Comparison of ENCODE assay signal across 14 mouse cellular contexts in the genomic region with DNA sequence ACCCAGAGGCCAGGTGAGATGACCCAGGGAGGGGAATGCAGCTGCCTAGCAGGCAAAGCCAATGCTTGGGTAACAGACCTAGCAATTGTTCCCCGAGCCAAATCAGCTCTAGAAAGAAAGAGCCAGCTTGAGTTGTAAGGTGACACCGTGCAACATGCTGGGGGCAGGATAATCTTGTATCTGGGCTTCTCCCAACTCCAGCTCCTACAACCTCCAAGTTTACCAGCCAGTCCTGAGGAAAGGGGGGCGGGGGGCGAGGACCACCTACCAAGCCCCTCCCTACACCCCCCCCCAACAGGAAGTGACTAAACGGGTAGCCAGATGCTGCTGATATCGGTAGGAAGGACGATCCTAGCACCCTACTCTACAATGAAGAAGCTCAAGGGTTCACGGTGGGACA. TPM values are rescaled to one million over a fixed set of nuclear protein-coding genes. Genes with fewer than 3 reads are reported as not detected.
DNase-seq lines count a peak whose midpoint lies in the region; ATAC-seq and TF ChIP-seq lines count a peak whose summit lies in the region.
"Had no signal": no experiment of that assay in that cellular context is flagged by ENCODE, and none has a peak within 500 bp of the region (broad histone marks: within the 10 kb centered on the region; RNA-seq: fewer than 3 reads in every experiment).

No protein-coding gene starts in this region.

- no peak overlapping the region for H3K9ac ChIP-seq in kidney, embryonic 14.5 days (ENCODE audit: low read depth, low read length)
- 0 out of 2 replicates have a peak overlapping the region, but pooled peaks have one; percentile 5 for H3K9ac ChIP-seq in limb, embryonic 14.5 days (ENCODE audit: low read depth, low read length, severe bottlenecking)
- H3K9ac ChIP-seq: limb, embryonic 15.5 days had no signal

- no peak for ATAC-seq in kidney, embryonic 14.5 days (ENCODE audit: low FRiP score, low TSS enrichment)
- no peak for ATAC-seq in limb, embryonic 14.5 days (ENCODE audit: low FRiP score, low read depth)
- ATAC-seq in megakaryocyte, adult 5-6 weeks (ENCODE audit: poor library complexity, severe bottlenecking) = no peak

- DNase-seq in kidney, postnatal 10 days = no peak
- DNase-seq in ES-CJ7 (ENCODE audit: low read depth, low spot score) = peak; percentile 49
- peak; percentile 62 for DNase-seq in embryo, embryonic 10.5 days (ENCODE audit: low spot score)
- no peak for DNase-seq in limb, embryonic 14.5 days (ENCODE audit: low spot score)
- no peak for DNase-seq in layer of hippocampus, adult 11-12 months (ENCODE audit: low spot score)
- no peak for DNase-seq in left cerebral cortex, postnatal 14 days (ENCODE audit: low spot score in 2 of 2)
- DNase-seq: adrenal gland, adult 2 months; cerebellum, adult 11 months; gastrocnemius, postnatal 10 days; kidney, postnatal 14 days; thymus, postnatal 14 days had no signal

- intact Hi-C loops in left cerebral cortex, postnatal 14 days (cut with DNase I) = no loop called here

- no peaks in the 10 kb centered on the region for H3K9me3 ChIP-seq in kidney, embryonic 14.5 days (ENCODE audit: control insufficient read depth, low read length)
- H3K9me3 ChIP-seq in limb, embryonic 14.5 days (ENCODE audit: control insufficient read depth, low read length) = no peaks in the 10 kb centered on the region
- H3K9me3 ChIP-seq: limb, embryonic 15.5 days had no signal

- WGBS in kidney, embryonic 14.5 days = 6% methylated on average over 8 of the region's 8 CpGs
- 8% methylated on average over 8 of the region's 8 CpGs for WGBS in limb, embryonic 14.5 days

- no peaks in the 10 kb centered on the region for H3K36me3 ChIP-seq in kidney, embryonic 14.5 days (ENCODE audit: control insufficient read depth, insufficient read depth, low read length)
- no peaks in the 10 kb centered on the region for H3K36me3 ChIP-seq in limb, embryonic 14.5 days (ENCODE audit: control insufficient read depth, insufficient read depth, low read length)
- H3K36me3 ChIP-seq: limb, embryonic 15.5 days had no signal

- peak overlapping the region; percentile 31 for H3K4me2 ChIP-seq in kidney, embryonic 14.5 days (replicated peaks; ENCODE audit: low read depth, low read length)
- peak overlapping the region; percentile 21; the same call in 1 of the 2 replicates for H3K4me2 ChIP-seq in limb, embryonic 14.5 days (replicated peaks; ENCODE audit: low read depth, low read length, severe bottlenecking)
- H3K4me2 ChIP-seq: limb, embryonic 15.5 days had no signal

- H3K27me3 ChIP-seq in kidney, embryonic 14.5 days (ENCODE audit: control insufficient read depth, insufficient read depth, low read length) = no peaks in the 10 kb centered on the region
- no peaks in the 10 kb centered on the region for H3K27me3 ChIP-seq in limb, embryonic 14.5 days (ENCODE audit: control insufficient read depth, insufficient read depth, low read length)
- H3K27me3 ChIP-seq: limb, embryonic 15.5 days had no signal

- peaks cover 25% of the 10 kb centered on the region for H3K4me1 ChIP-seq in kidney, embryonic 14.5 days (ENCODE audit: control insufficient read depth, insufficient read depth, low read length)
- peaks cover 29% of the 10 kb centered on the region for H3K4me1 ChIP-seq in limb, embryonic 14.5 days (ENCODE audit: control insufficient read depth, insufficient read depth, low read length)

- TF ChIP-seq POLR2A in limb, embryonic 14.5 days (IDR thresholded peaks at IDR 0.05; ENCODE audit: borderline replicate concordance, extremely low read depth, insufficient read depth, insufficient read length) = no peak

- no peak overlapping the region; the same call in 1 of the 2 replicates for H3K4me3 ChIP-seq in kidney, embryonic 14.5 days (ENCODE audit: low read length)
- no peak overlapping the region for H3K4me3 ChIP-seq in limb, embryonic 14.5 days (replicated peaks; ENCODE audit: low read length)
- H3K4me3 ChIP-seq: limb, embryonic 15.5 days had no signal

- H3K27ac ChIP-seq in kidney, embryonic 14.5 days (ENCODE audit: low read depth, low read length) = no peak overlapping the region; the same call in 1 of the 2 replicates
- H3K27ac ChIP-seq in limb, embryonic 14.5 days (replicated peaks; ENCODE audit: low read depth, low read length) = no peak overlapping the region
- H3K27ac ChIP-seq: limb, embryonic 15.5 days had no signal

RNA-seq across cellular contexts. Expression of gene Mgat3, which starts 2.2 kb away (rescaled TPM):
- polyA plus RNA-seq in kidney, embryonic 14.5 days (2014; fragmentation: Nextera tagmentation; extraction: Ambion mirVana) = 3.6 and 6.1 TPM in 2 replicates
- 18.1 and 23.9 TPM in 2 replicates for polyA plus RNA-seq in limb, embryonic 14.5 days (2012; rRNA removed)
- polyA plus RNA-seq in limb, embryonic 14.5 days (2014; fragmentation: Nextera tagmentation; extraction: Ambion mirVana) = 6.7 and 8.0 TPM in 2 replicates
- not detected in 2 replicates for total RNA-seq in megakaryocyte, adult 5-6 weeks (2015)
- not detected in 2 replicates for total RNA-seq in megakaryocyte, adult 5-6 weeks (2017)
- 100 to 1,000 TPM; 109 to 110 TPM for total RNA-seq in left cerebral cortex, postnatal 14 days (2021)

RNA-seq across cellular contexts. Expression of gene Tab1, which starts 38.4 kb away (rescaled TPM):
- polyA plus RNA-seq in kidney, embryonic 14.5 days (2014; fragmentation: Nextera tagmentation; extraction: Ambion mirVana) = 25.3 and 35.2 TPM in 2 replicates
- 43.1 and 56.5 TPM in 2 replicates for polyA plus RNA-seq in limb, embryonic 14.5 days (2012; rRNA removed)
- polyA plus RNA-seq in limb, embryonic 14.5 days (2014; fragmentation: Nextera tagmentation; extraction: Ambion mirVana) = 34.6 and 39.4 TPM in 2 replicates
- total RNA-seq in megakaryocyte, adult 5-6 weeks (2015) = 3.8 and 6.9 TPM in 2 replicates
- total RNA-seq in megakaryocyte, adult 5-6 weeks (2017) = 13.5 and 14.5 TPM in 2 replicates
- total RNA-seq in left cerebral cortex, postnatal 14 days (2021) = 10 to 100 TPM; 26.2 to 27.8 TPM

Comparison
In these comparisons a context has a peak if more than half of its experiments do, and no peak if none do; other contexts are left out.
1. DNase-seq: peak in ES-CJ7 (single experiment) and embryo, embryonic 10.5 days (single experiment); none in kidney, postnatal 10 days (single experiment), limb, embryonic 14.5 days (single experiment), layer of hippocampus, adult 11-12 months (single experiment) and left cerebral cortex, postnatal 14 days (0 of 2).
2. RNA of gene Mgat3, which starts 2.2 kb away (total RNA-seq): 109 to 110 TPM in left cerebral cortex, postnatal 14 days; not detected in megakaryocyte, adult 5-6 weeks; every median in the first group is over 100 times any median in the second.